Mouse (Mus musculus) layer of hippocampus, adult 2 months (tissue): ENCODE results near the gene Baz2b. TPM values are rescaled to one million over a fixed set of nuclear protein-coding genes. Genes with fewer than 3 reads are reported as not detected.

ENCODE experiments used
- DNase-seq, 2 experiments: peaks; one replicate each; pipeline ENCODE4 v3.0.0; 2022; ENCODE audit warnings: low spot score in 2 of 2
- H3K27ac ChIP-seq: fragments of 200-600 bp; 2 replicates; pipeline ENCODE4 v1.8.1; 2022
- H3K4me3 ChIP-seq: fragments of 200-600 bp; 2 replicates; pipeline ENCODE4 v1.8.1; 2022; ENCODE audit warnings: mild to moderate bottlenecking
- CTCF ChIP-seq: fragments of 200-600 bp; conservative IDR thresholded peaks from 2 replicates; pipeline ENCODE4 v1.8.1; 2022; ENCODE audit warnings: antibody characterized with exemption, mild to moderate bottlenecking, moderate library complexity
- total RNA-seq, 2 experiments: library from RNA; stranded (reverse); gene quantifications; 2 replicates each; pipeline ENCODE4 v1.2.3; 2021

The Baz2b gene
- total RNA-seq, 2 experiments from 2014 or later: 57.7 to 59.2 TPM

GRCm38 (mm10) chr2:59973104-59973641 is 236.5 kb downstream of the Baz2b start:
- no peak for DNase-seq
- no peak for TF ChIP-seq CTCF
- Histone ChIP-seq H3K4me3 (no peak overlapping the region), H3K27ac (no peak overlapping the region)

- Histone ChIP-seq H3K27ac (no peak overlapping the region), H3K4me3 (no peak overlapping the region)
- no peak for DNase-seq
- no peak for TF ChIP-seq CTCF
Observed at GRCm38 (mm10) chr2:59970511-59970910, 239.1 kb downstream of the Baz2b start.

GRCm38 (mm10) chr2:59969099-59969498 is 240.5 kb downstream of the Baz2b start:
- Histone ChIP-seq H3K4me3 (no peak overlapping the region), H3K27ac (no peak overlapping the region)
- no peak for DNase-seq
- TF ChIP-seq CTCF: no peak

GRCm38 (mm10) chr2:59968593-59968992 is 241.0 kb downstream of the Baz2b start:
- H3K4me3 ChIP-seq: no peak overlapping the region
- TF ChIP-seq CTCF: no peak
- no peak for DNase-seq
- H3K27ac ChIP-seq: no peak overlapping the region

- no peak for TF ChIP-seq CTCF
Observed at GRCm38 (mm10) chr2:59966454-59966853, 243.2 kb downstream of the Baz2b start.

GRCm38 (mm10) chr2:59963011-59963410 is 246.6 kb downstream of the Baz2b start:
- no peak for DNase-seq
- no peak overlapping the region for H3K4me3 ChIP-seq
- TF ChIP-seq CTCF: no peak
- no peak overlapping the region for H3K27ac ChIP-seq

More at GRCm38 (mm10) chr2:59966454-59966853, 243.2 kb downstream of the Baz2b start:
- Histone ChIP-seq H3K27ac (no peak overlapping the region), H3K4me3 (no peak overlapping the region)
- DNase-seq: no peak

- Histone ChIP-seq H3K27ac (no peak overlapping the region), H3K4me3 (no peak overlapping the region)
- DNase-seq: no peak
- TF ChIP-seq CTCF: no peak
Observed at GRCm38 (mm10) chr2:59962579-59962978, 247.1 kb downstream of the Baz2b start.

- Histone ChIP-seq H3K4me3 (no peak overlapping the region), H3K27ac (no peak overlapping the region)
- DNase-seq: no peak
- TF ChIP-seq CTCF: no peak
Observed at GRCm38 (mm10) chr2:59960495-59960772, 249.2 kb downstream of the Baz2b start.

- H3K4me3 ChIP-seq: no peak overlapping the region
- TF ChIP-seq CTCF: no peak
Observed at GRCm38 (mm10) chr2:59959668-59960494, 249.8 kb downstream of the Baz2b start.

GRCm38 (mm10) chr2:59958543-59958942 is 251.1 kb downstream of the Baz2b start:
- no peak for TF ChIP-seq CTCF
- Histone ChIP-seq H3K27ac (no peak overlapping the region), H3K4me3 (no peak overlapping the region)
- no peak for DNase-seq

More at GRCm38 (mm10) chr2:59959668-59960494, 249.8 kb downstream of the Baz2b start:
- DNase-seq: no peak
- H3K27ac ChIP-seq: no peak overlapping the region

- Histone ChIP-seq H3K4me3 (no peak overlapping the region), H3K27ac (no peak overlapping the region)
- no peak for TF ChIP-seq CTCF
- DNase-seq: no peak
Observed at GRCm38 (mm10) chr2:59955916-59956315, 253.7 kb downstream of the Baz2b start.

GRCm38 (mm10) chr2:59954791-59955190 is 254.8 kb downstream of the Baz2b start:
- H3K4me3 ChIP-seq: no peak overlapping the region
- no peak for TF ChIP-seq CTCF
- H3K27ac ChIP-seq: no peak overlapping the region
- DNase-seq: no peak

GRCm38 (mm10) chr2:59952286-59953014 is 257.2 kb downstream of the Baz2b start:
- TF ChIP-seq CTCF: no peak
- DNase-seq: no peak
- H3K27ac ChIP-seq: no peak overlapping the region
- H3K4me3 ChIP-seq: no peak overlapping the region
